Mouse (Mus musculus) kidney, adult 18-20 months (tissue): ENCODE results near the gene Kcnk10.

ENCODE experiments used
- DNase-seq: peaks from one replicate; pipeline ENCODE4 v3.0.0; 2021

Gene Kcnk10

DNA sequence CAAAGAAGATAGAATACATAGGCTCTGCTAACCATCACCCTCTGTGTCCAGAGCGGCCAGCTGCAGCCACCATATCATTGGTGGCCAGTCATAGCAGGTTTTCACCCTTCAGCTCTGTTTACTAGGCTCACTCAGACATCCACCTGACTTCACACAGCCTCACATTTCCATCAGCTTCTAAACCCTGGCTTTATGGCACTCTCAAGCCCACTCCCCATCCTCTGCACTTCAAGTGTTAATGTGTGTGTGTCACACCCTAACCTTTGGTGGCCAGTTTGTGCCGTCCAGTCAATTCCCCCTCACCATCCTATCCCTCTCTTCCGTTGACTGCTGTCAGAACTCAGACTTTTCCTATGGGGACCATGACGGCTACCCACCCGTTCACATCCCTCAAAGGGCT lies 184.0 kb downstream of the Kcnk10 start:
- DNase-seq: no peak

GRCm38 (mm10) chr12:98391347-98391746 lies 186.8 kb downstream of the Kcnk10 start:
- DNase-seq: no peak

DNA sequence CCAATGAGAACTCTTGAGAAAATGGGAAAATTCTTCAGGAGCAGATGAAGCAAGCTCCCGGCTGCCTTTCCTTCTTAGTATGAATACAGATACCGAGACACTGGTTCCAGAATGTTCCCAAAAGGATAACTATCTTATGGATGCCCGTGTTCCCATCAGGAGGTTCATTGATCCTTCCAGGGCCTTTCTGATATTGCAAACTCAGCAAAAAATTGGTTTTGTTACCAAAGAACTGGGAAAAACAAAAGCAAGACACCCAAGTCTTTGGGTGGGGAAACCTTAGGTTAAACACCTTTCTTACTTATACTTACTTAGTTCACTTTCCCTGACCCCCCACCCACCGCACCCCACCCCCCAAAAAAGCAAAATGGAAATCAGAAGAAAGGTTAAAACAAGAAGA lies 188.5 kb downstream of the Kcnk10 start:
- no peak for DNase-seq
